Mouse (Mus musculus) limb, embryonic 11.5 days (tissue): Measurements from ENCODE around the gene Ifitm6. TPM values are rescaled to one million over a fixed set of nuclear protein-coding genes. Genes with fewer than 3 reads are reported as not detected.

Source experiments
- ATAC-seq: fragments of 200-750 bp; cut with Nextera tagmentation; 2 replicates; pipeline ENCODE4 v1.8.0; 2017; ENCODE audit warnings: low read depth; ENCODE audit not compliant: insufficient number of reproducible peaks, low FRiP score, low TSS enrichment
- DNase-seq: peaks from one replicate; pipeline ENCODE4 v3.0.0-alpha.2; 2015; ENCODE audit warnings: low spot score
- H3K27ac ChIP-seq: fragments of 300-500 bp; sonication (generic); replicated peaks from 2 replicates; pipeline ENCODE4 v1.5.1; 2014; ENCODE audit warnings: low read depth, mild to moderate bottlenecking, low read length
- H3K27me3 ChIP-seq: fragments of 300-500 bp; sonication (generic); 2 replicates; pipeline ENCODE4 v1.6.1; 2014; ENCODE audit warnings: mild to moderate bottlenecking, low read length, mixed read lengths; ENCODE audit not compliant: control insufficient read depth, insufficient read depth
- H3K36me3 ChIP-seq: fragments of 300-500 bp; sonication (generic); 2 replicates; pipeline ENCODE4 v1.6.1; 2014; ENCODE audit warnings: mild to moderate bottlenecking, low read length, moderate library complexity, mixed read lengths; ENCODE audit not compliant: control insufficient read depth, insufficient read depth
- H3K4me1 ChIP-seq: fragments of 300-500 bp; sonication (generic); 2 replicates; pipeline ENCODE4 v1.6.1; 2014; ENCODE audit warnings: low read length, mixed read lengths; ENCODE audit not compliant: control insufficient read depth, insufficient read depth
- H3K4me2 ChIP-seq: fragments of 300-500 bp; sonication (generic); 2 replicates; pipeline ENCODE4 v1.6.1; 2014; ENCODE audit warnings: low read depth, mild to moderate bottlenecking, moderate library complexity; ENCODE audit not compliant: severe bottlenecking
- H3K4me3 ChIP-seq: fragments of 300-500 bp; sonication (generic); 2 replicates; pipeline ENCODE4 v1.5.1; 2014; ENCODE audit warnings: low read depth, low read length
- H3K9ac ChIP-seq: fragments of 300-500 bp; sonication (generic); 2 replicates; pipeline ENCODE4 v1.6.1; 2014; ENCODE audit warnings: mild to moderate bottlenecking, low read length
- H3K9me3 ChIP-seq: fragments of 300-500 bp; sonication (generic); 2 replicates; pipeline ENCODE4 v1.6.1; 2016; ENCODE audit warnings: low read length; ENCODE audit not compliant: control insufficient read depth
- WGBS: fragments of 180-500 bp; shearing (Covaris S2); extraction: QIAGEN DNeasy Blood & Tissue Kit; methylation state at CpG from one replicate; pipeline ENCODE4 v1.1.7; 2014; 5-methylcytosine and 5-hydroxymethylcytosine counted together
- polyA plus RNA-seq: library from polyadenylated mRNA; unstranded; fragments of >200 nt; fragmentation: Nextera tagmentation; extraction: Ambion mirVana; gene quantifications from 2 replicates; pipeline ENCODE4 v1.2.1, GENCODE M21; 2014

Gene Ifitm6
- polyA plus RNA-seq, 1 experiment from 2014 or later, result not detected

DNA sequence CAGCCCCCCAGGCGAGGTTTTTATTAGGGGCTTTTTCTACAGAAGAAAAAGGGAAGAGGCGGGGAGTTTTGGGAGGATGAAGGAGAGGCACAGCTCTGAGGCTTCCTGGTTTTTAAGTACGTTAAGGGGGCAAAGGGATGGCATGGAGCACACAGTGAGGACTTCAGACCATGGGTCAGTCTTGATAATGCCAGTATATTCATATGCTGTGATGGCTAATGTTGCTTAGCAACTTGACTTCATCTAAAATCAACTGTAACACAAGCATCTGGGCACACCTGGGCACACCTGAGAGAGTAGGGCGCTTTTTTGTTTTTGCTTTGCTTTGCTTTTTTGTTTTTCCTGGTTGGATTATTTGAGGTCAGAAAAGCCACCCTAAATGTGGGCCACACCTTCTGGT, 50.8 kb downstream of the Ifitm6 start, which contains the start of gene Ifitm1:
Gene Ifitm1, plus strand, starts transcription at position 301 of the 400 bp plus-strand sequence.
- Histone ChIP-seq H3K27ac (peak within 1 kb of the TSS; percentile 69), H3K4me1 (peaks cover 16% of the 10 kb centered on the region), H3K4me2 (peak within 1 kb of the TSS; percentile 44), H3K9ac (peak within 1 kb of the TSS; percentile 30; the same call in 1 of the 2 replicates), H3K9me3 (no peaks in the 10 kb centered on the region), H3K36me3 (no peaks in the 10 kb centered on the region), H3K27me3 (no peaks in the 10 kb centered on the region), H3K4me3 (no peak within 1 kb of the TSS)
- WGBS, result 86% methylated on average over 4 of the region's 4 CpGs
- DNase-seq (no peak), ATAC-seq (no peak)

Other genes starting within 250 kb of the Ifitm6 start
- 0.85 and 1.0 TPM in 2 replicates for gene Syce1, start 230.1 kb downstream of the Ifitm6 start, polyA plus RNA-seq
- 2.0 and 3.1 TPM in 2 replicates for gene Zfp941, start 195.7 kb downstream of the Ifitm6 start, polyA plus RNA-seq
- 0.68 and 0.78 TPM in 2 replicates for gene Urah, start 182.9 kb downstream of the Ifitm6 start, polyA plus RNA-seq
- gene Scgb1c1, start 172.4 kb downstream of the Ifitm6 start, polyA plus RNA-seq, result not detected in 2 replicates
- gene Odf3, start 170.1 kb downstream of the Ifitm6 start, polyA plus RNA-seq, result not detected in 2 replicates
- not detected in 2 replicates for gene Gm45785, start 161.6 kb downstream of the Ifitm6 start, polyA plus RNA-seq
- 57.2 and 61.4 TPM in 2 replicates for gene Ric8a, start 161.0 kb downstream of the Ifitm6 start, polyA plus RNA-seq
- gene Bet1l, start 160.3 kb downstream of the Ifitm6 start, polyA plus RNA-seq, result 27.9 and 33.6 TPM in 2 replicates
- gene Psmd13, start 136.0 kb downstream of the Ifitm6 start, polyA plus RNA-seq, result 185 and 243 TPM in 2 replicates
- gene Sirt3, start 135.6 kb downstream of the Ifitm6 start, polyA plus RNA-seq, result 21.6 and 23.2 TPM in 2 replicates
- 0.88 and 1.0 TPM in 2 replicates for gene Cox8b, start 117.5 kb downstream of the Ifitm6 start, polyA plus RNA-seq
- 0.26 TPM in 1 of 2 replicates, not detected in the other for gene Nlrp6, start 97.0 kb downstream of the Ifitm6 start, polyA plus RNA-seq
- 13.6 and 16.1 TPM in 2 replicates for gene Pgghg, start 76.5 kb downstream of the Ifitm6 start, polyA plus RNA-seq
- gene Ifitm5, start 67.6 kb downstream of the Ifitm6 start, polyA plus RNA-seq, result 1.7 and 1.9 TPM in 2 replicates
- not detected in 2 replicates for gene Gm45717, start 62.0 kb downstream of the Ifitm6 start, polyA plus RNA-seq
- gene Ifitm2, start 61.9 kb downstream of the Ifitm6 start, polyA plus RNA-seq, result 853 and 900 TPM in 2 replicates
- 63.9 and 68.3 TPM in 2 replicates for gene Ifitm1, start 50.7 kb downstream of the Ifitm6 start, polyA plus RNA-seq
- 45.3 and 50.4 TPM in 2 replicates for gene Ifitm3, start 7.2 kb downstream of the Ifitm6 start, polyA plus RNA-seq
- not detected in 2 replicates for gene Gm17387, start 11.2 kb upstream of the Ifitm6 start, polyA plus RNA-seq
- 19.1 and 20.0 TPM in 2 replicates for gene B4galnt4, start 43.2 kb upstream of the Ifitm6 start, polyA plus RNA-seq
- gene Pkp3, start 60.3 kb upstream of the Ifitm6 start, polyA plus RNA-seq, result 3.3 and 3.9 TPM in 2 replicates
- 1.9 and 2.8 TPM in 2 replicates for gene Sigirr, start 82.6 kb upstream of the Ifitm6 start, polyA plus RNA-seq
- 0.76 and 0.85 TPM in 2 replicates for gene Ano9, start 99.9 kb upstream of the Ifitm6 start, polyA plus RNA-seq
- gene Ptdss2, start 104.5 kb upstream of the Ifitm6 start, polyA plus RNA-seq, result 70.0 and 70.6 TPM in 2 replicates
- 82.9 and 88.3 TPM in 2 replicates for gene Rnh1, start 154.9 kb upstream of the Ifitm6 start, polyA plus RNA-seq
- gene Hras, start 176.1 kb upstream of the Ifitm6 start, polyA plus RNA-seq, result 98.7 and 99.1 TPM in 2 replicates
- 11.7 and 12.5 TPM in 2 replicates for gene Lrrc56, start 176.2 kb upstream of the Ifitm6 start, polyA plus RNA-seq
- 3.8 and 5.1 TPM in 2 replicates for gene Lmntd2, start 196.2 kb upstream of the Ifitm6 start, polyA plus RNA-seq
- gene Rassf7, start 197.9 kb upstream of the Ifitm6 start, polyA plus RNA-seq, result 32.5 and 38.8 TPM in 2 replicates
- gene Phrf1, start 210.9 kb upstream of the Ifitm6 start, polyA plus RNA-seq, result 83.4 and 93.5 TPM in 2 replicates
- gene Irf7, start 248.6 kb upstream of the Ifitm6 start, polyA plus RNA-seq, result 0.59 and 0.79 TPM in 2 replicates